Mouse (Mus musculus): Measurements from ENCODE around the gene Elp5. TPM values are rescaled to one million over a fixed set of nuclear protein-coding genes. Genes with fewer than 3 reads are reported as not detected.

Gene Elp5
- total and polyA plus RNA-seq, 3 experiments: 95.9 to 177 (median 119) TPM

DNA sequence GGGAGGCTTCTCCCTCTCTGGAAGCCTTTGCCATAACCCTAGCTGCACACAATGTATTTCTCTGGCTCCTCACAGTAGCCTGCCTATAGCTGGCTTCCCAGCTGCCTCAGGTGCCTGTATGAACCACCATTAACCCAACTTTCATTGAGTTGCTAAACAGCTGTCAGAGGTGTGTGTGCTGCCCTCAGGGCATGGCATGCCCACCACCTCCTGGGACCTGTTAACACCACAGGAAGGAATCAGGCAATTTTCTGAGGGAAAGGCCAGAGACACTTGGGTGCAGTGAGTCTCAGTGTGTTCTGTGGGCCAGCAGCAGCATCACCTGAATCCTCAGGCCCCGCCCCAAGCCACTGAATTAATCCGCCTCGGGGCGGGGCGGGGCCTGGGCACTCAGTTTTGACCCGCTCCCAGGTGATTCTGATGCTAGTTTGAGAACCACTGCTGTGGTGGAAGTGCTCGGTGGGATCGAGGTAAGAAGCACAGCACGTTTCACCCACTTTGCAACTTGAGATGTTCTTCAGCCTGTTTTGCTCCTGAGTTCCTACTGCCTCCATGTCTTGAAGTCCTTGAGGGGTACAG, 43.8 kb downstream of the Elp5 start:
- H3K36me3 ChIP-seq (replicated peaks in 1 of 2; ENCODE audit: control insufficient read depth in 1 of 2, insufficient read depth in 1 of 2, low read length in 1 of 2): peaks cover 0 to 5% of the 10 kb centered on the region in 2 experiments
- H3K9me3 ChIP-seq (replicated peaks; ENCODE audit: low read length): no peaks in the 10 kb centered on the region
- no peak overlapping the region for H3K4me3 ChIP-seq (replicated peaks in 1 of 3; ENCODE audit: low read depth in 2 of 3, low read length in 2 of 3, poor library complexity in 1 of 3)
- dilution Hi-C loops (cut with MboI; ENCODE audit: extremely low pct_ligation_motif_present, extremely low pct_unique_long_range_greater_than_20kb, low sequenced_read_pairs) (no loop called here), in situ Hi-C loops (cut with MboI; ENCODE audit: low pct_ligation_motif_present, low pct_unique_long_range_greater_than_20kb, low sequenced_read_pairs) (no loop called here)
- H3K9ac ChIP-seq (ENCODE audit: insufficient read depth, low read depth): no peak overlapping the region
- H3K79me2 ChIP-seq (replicated peaks; ENCODE audit: control insufficient read depth, extremely low read depth, insufficient read depth, poor library complexity, severe bottlenecking): no peaks in the 10 kb centered on the region
- peaks cover 65% of the 10 kb centered on the region for H3K27me3 ChIP-seq (replicated peaks)
- DNase-seq (ENCODE audit: extremely low read depth): no peak
- H3K4me1 ChIP-seq (ENCODE audit: control insufficient read depth in 1 of 2, insufficient read depth in 2 of 2): peaks cover 0 to 36% of the 10 kb centered on the region in 2 experiments; a peak in 3 of 4 replicates
- no peak overlapping the region for H3K27ac ChIP-seq (ENCODE audit: insufficient read depth, low read depth)
- TF ChIP-seq JUN (IDR thresholded peaks at IDR 0.05; ENCODE audit: insufficient read depth, low read depth, low read length) (no peak), MAFK (IDR thresholded peaks at IDR 0.05; ENCODE audit: insufficient replicate concordance, low read length) (no peak), SIN3A (IDR thresholded peaks at IDR 0.05; ENCODE audit: low read length) (no peak), MYC (IDR thresholded peaks at IDR 0.05; ENCODE audit: low read depth, low read length) (no peak), E2F4 (IDR thresholded peaks at IDR 0.05; ENCODE audit: insufficient replicate concordance, low read depth, low read length) (no peak), BHLHE40 (IDR thresholded peaks at IDR 0.05; ENCODE audit: low read depth, low read length) (no peak), ZKSCAN1 (IDR thresholded peaks at IDR 0.05; ENCODE audit: borderline replicate concordance, low read depth, low read length) (no peak), IRF4 (IDR thresholded peaks at IDR 0.05; ENCODE audit: low read depth, low read length) (no peak), GABPA (IDR thresholded peaks at IDR 0.05; ENCODE audit: insufficient replicate concordance, low read depth, low read length) (no peak), MAX (IDR thresholded peaks at IDR 0.05; ENCODE audit: low read length) (no peak), USF2 (conservative IDR thresholded peaks at IDR 0.05; ENCODE audit: low read depth, low read length) (no peak), MEF2A (IDR thresholded peaks at IDR 0.05; ENCODE audit: borderline replicate concordance, low read depth, low read length) (no peak), ZMIZ1 (IDR thresholded peaks at IDR 0.05; ENCODE audit: low read depth, low read length) (no peak), EP300 (IDR thresholded peaks at IDR 0.05; ENCODE audit: low read length) (no peak), PAX5 (IDR thresholded peaks at IDR 0.05; ENCODE audit: low read length) (no peak)
- no peak overlapping the region for H3K4me2 ChIP-seq (ENCODE audit: insufficient read depth, low read depth, poor library complexity, severe bottlenecking)

DNA sequence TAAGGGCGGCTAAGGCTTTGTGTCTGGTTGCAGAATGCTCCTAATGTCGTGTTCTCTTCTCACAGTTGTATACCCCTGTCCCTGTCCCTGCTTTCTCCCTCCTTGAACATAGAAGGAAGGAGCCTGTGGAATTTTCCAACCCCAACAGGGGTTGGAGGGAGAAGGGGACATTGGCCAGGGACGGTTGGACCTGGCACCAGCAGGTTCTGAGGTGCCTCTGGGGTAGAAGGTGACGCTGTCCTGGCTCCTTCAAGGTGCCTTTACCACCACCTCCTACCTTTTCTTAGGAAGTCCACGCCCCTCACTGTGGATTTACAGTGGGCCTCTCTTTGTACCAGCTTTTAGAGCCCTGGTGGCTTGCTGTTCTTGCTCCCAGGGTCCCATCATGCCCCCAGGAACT, 44.5 kb downstream of the Elp5 start:
- in situ Hi-C loops (cut with MboI; ENCODE audit: low pct_ligation_motif_present, low pct_unique_long_range_greater_than_20kb, low sequenced_read_pairs): no loop called here
- H3K4me1 ChIP-seq (ENCODE audit: control insufficient read depth in 1 of 2, insufficient read depth in 2 of 2): peaks cover 0 to 36% of the 10 kb centered on the region in 2 experiments; a peak in 3 of 4 replicates
- no peak overlapping the region for H3K4me2 ChIP-seq (ENCODE audit: insufficient read depth, low read depth, poor library complexity, severe bottlenecking)

More for the DNA sequence above, 44.5 kb downstream of the Elp5 start:
- Histone ChIP-seq H3K27ac (ENCODE audit: insufficient read depth, low read depth) (no peak overlapping the region), H3K36me3 (replicated peaks in 1 of 2; ENCODE audit: control insufficient read depth in 1 of 2, insufficient read depth in 1 of 2, low read length in 1 of 2) (peaks cover 0 to 2% of the 10 kb centered on the region in 2 experiments), H3K9ac (ENCODE audit: insufficient read depth, low read depth) (no peak overlapping the region), H3K27me3 (replicated peaks) (peaks cover 65% of the 10 kb centered on the region), H3K9me3 (replicated peaks; ENCODE audit: low read length) (no peaks in the 10 kb centered on the region), H3K4me3 (replicated peaks in 1 of 3; ENCODE audit: low read depth in 2 of 3, low read length in 2 of 3, poor library complexity in 1 of 3) (no peak overlapping the region), H3K79me2 (replicated peaks; ENCODE audit: control insufficient read depth, extremely low read depth, insufficient read depth, poor library complexity, severe bottlenecking) (no peaks in the 10 kb centered on the region)
- TF ChIP-seq ZKSCAN1 (IDR thresholded peaks at IDR 0.05; ENCODE audit: borderline replicate concordance, low read depth, low read length) (no peak), TBP (conservative IDR thresholded peaks at IDR 0.05; ENCODE audit: low read depth, low read length) (no peak)
- dilution Hi-C loops (cut with MboI; ENCODE audit: extremely low pct_ligation_motif_present, extremely low pct_unique_long_range_greater_than_20kb, low sequenced_read_pairs): no loop called here
- DNase-seq (ENCODE audit: extremely low read depth): no peak
